Mouse (Mus musculus) frontal cortex, postnatal 25 days (tissue): Measurements from ENCODE around the gene Vamp5.
A peak's percentile ranks its signal among the peaks of the same experiment; 100 is the strongest.

Source experiments
- DNase-seq, 2 experiments: peaks; one replicate each; pipeline ENCODE4 v3.0.0; 2022; ENCODE audit warnings: low spot score in 2 of 2

Gene Vamp5

GRCm38 (mm10) chr6:72389941-72390771, 9.9 kb upstream of the Vamp5 start, which contains the start of gene Vamp8:
Gene Vamp8 (minus strand): TSS chr6:72390703.
- peak in 1 of 2 experiments; percentile 22 for DNase-seq

GRCm38 (mm10) chr6:72389471-72389940, 9.2 kb upstream of the Vamp5 start:
- DNase-seq, result no peak

- DNase-seq, result no peak
These were observed 8.6 kb upstream of the Vamp5 start for GRCm38 (mm10) chr6:72388791-72389329.

GRCm38 (mm10) chr6:72388266-72388665, 8.0 kb upstream of the Vamp5 start:
- no peak for DNase-seq

- DNase-seq, result no peak
These were observed 7.5 kb upstream of the Vamp5 start for GRCm38 (mm10) chr6:72387816-72388215.

- no peak for DNase-seq
These were observed 6.3 kb upstream of the Vamp5 start for GRCm38 (mm10) chr6:72386561-72386960.

GRCm38 (mm10) chr6:72385258-72385657, 5.0 kb upstream of the Vamp5 start:
- no peak for DNase-seq

GRCm38 (mm10) chr6:72383952-72384351, 3.7 kb upstream of the Vamp5 start:
- DNase-seq, result no peak

- no peak for DNase-seq
These were observed 3.0 kb upstream of the Vamp5 start for GRCm38 (mm10) chr6:72383142-72383820.

- DNase-seq, result no peak
These were observed 2.2 kb upstream of the Vamp5 start for GRCm38 (mm10) chr6:72382494-72382893.

- DNase-seq, result no peak
These were observed 714 bp downstream of the Vamp5 start for GRCm38 (mm10) chr6:72379377-72380130.

- no peak for DNase-seq
These were observed 1.6 kb downstream of the Vamp5 start for GRCm38 (mm10) chr6:72378510-72379234.

GRCm38 (mm10) chr6:72374820-72375563, 5.3 kb downstream of the Vamp5 start:
- DNase-seq, result no peak

- no peak for DNase-seq
These were observed 6.1 kb downstream of the Vamp5 start for GRCm38 (mm10) chr6:72374206-72374605.

- DNase-seq, result no peak
These were observed 7.1 kb downstream of the Vamp5 start for GRCm38 (mm10) chr6:72373184-72373583.

- DNase-seq, result no peak
These were observed 8.7 kb downstream of the Vamp5 start for GRCm38 (mm10) chr6:72371571-72371970.

GRCm38 (mm10) chr6:72371147-72371546, 9.1 kb downstream of the Vamp5 start:
- no peak for DNase-seq

GRCm38 (mm10) chr6:72370091-72370490, 10.2 kb downstream of the Vamp5 start:
- no peak for DNase-seq

- DNase-seq, result no peak
These were observed 10.7 kb downstream of the Vamp5 start for GRCm38 (mm10) chr6:72369557-72369956.

- no peak for DNase-seq
These were observed 12.8 kb downstream of the Vamp5 start for GRCm38 (mm10) chr6:72367460-72367974.
